Mouse (Mus musculus): ENCODE results near the gene Dynlt1b. TPM values are rescaled to one million over a fixed set of nuclear protein-coding genes. Genes with fewer than 3 reads are reported as not detected.

Gene Dynlt1b
- total RNA-seq (2023), result 100 to 1,000 TPM; 287 to 323 TPM

DNA sequence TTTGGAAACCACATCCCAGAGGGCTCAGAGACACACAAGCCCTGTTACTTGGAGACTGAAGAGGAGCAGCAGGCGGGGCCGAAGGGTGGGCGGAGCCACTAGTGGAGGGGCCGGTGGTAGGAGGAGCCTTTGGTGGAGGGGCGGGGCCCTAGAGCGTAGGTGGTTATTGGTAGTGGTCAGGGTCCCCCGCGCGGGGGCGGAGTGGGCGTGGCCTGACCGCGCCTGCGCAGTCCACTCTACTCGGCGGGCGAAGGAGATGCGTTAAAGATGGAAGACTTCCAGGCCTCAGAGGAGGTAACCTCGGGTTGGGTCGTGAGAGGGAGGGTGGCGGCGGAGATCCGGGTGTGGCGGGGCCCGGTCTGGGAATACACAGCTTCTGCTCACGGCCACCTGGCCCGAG, at the start of gene Dynlt1b:
Gene Dynlt1b, plus strand, starts transcription at position 168 of the 400 bp plus-strand sequence.

Other genes with a start within 250 kb of the Dynlt1b start
- 1 to 10 TPM; 8.4 TPM for gene Tmem181a, start 173.3 kb upstream of the Dynlt1b start, total RNA-seq (2023)
- gene Dynlt1a, start 112.6 kb upstream of the Dynlt1b start, total RNA-seq (2023), result 10 to 100 TPM; 11.5 to 13.1 TPM
- gene Dynlt1c, start 171.6 kb downstream of the Dynlt1b start, total RNA-seq (2023), result 10 to 100 TPM; 20.5 to 22.8 TPM
- 100 to 1,000 TPM; 418 to 422 TPM for gene Dynlt1f, start 225.8 kb downstream of the Dynlt1b start, total RNA-seq (2023)
- 1 to 10 TPM; 6.1 to 6.3 TPM for gene Sytl3, start 229.0 kb downstream of the Dynlt1b start, total RNA-seq (2023)